Comparison of ENCODE assay signal across 10 mouse cellular contexts in genomic region chr19:23091586-23091985, GRCm38 (mm10). TPM values are rescaled to one million over a fixed set of nuclear protein-coding genes. Genes with fewer than 3 reads are reported as not detected.
DNase-seq lines count a peak whose midpoint lies in the region.
"Had no signal": no experiment of that assay in that cellular context is flagged by ENCODE, and none has a peak within 500 bp of the region (broad histone marks: within the 10 kb centered on the region; RNA-seq: fewer than 3 reads in every experiment).

No protein-coding gene starts in this region.

- DNase-seq in left cerebral cortex, adult 11 months (ENCODE audit: low spot score): peak; percentile 50
- DNase-seq in left cerebral cortex, postnatal 10 days (ENCODE audit: extremely low spot score in 1 of 2, low spot score in 2 of 2): no peak
- DNase-seq in Muller cell, postnatal 12 days (ENCODE audit: inconsistent ontology term): peak; percentile 45
- peak; percentile 15 to 45 for DNase-seq in adrenal gland, postnatal 36 days
- peak; percentile 58 to 73 for DNase-seq in right cerebral cortex, postnatal 36 days (ENCODE audit: low spot score in 2 of 2)
- DNase-seq in urinary bladder, postnatal 14 days (ENCODE audit: low spot score): no peak
- DNase-seq in cerebellum, adult 9-10 months: no peak
- DNase-seq: cerebellum, postnatal 14 days; gastrocnemius, postnatal 25 days; lung, adult 2 months had no signal

- intact Hi-C loops in left cerebral cortex, postnatal 10 days (cut with DNase I): no loop called here

RNA-seq across cellular contexts. Expression of gene Klf9, which starts 49.4 kb away (rescaled TPM):
- total RNA-seq in left cerebral cortex, postnatal 10 days (2021): 100 to 1,000 TPM; 150 to 182 TPM
- 10 to 100 TPM; 79.4 to 87.7 TPM for total RNA-seq in adrenal gland, postnatal 36 days (2021)

Comparison
In these comparisons a context has a peak if more than half of its experiments do, and no peak if none do; other contexts are left out.
1. DNase-seq: peak in left cerebral cortex, adult 11 months (single experiment), Muller cell, postnatal 12 days (single experiment), adrenal gland, postnatal 36 days (2 of 2) and right cerebral cortex, postnatal 36 days (2 of 2); none in left cerebral cortex, postnatal 10 days (0 of 2), urinary bladder, postnatal 14 days (single experiment) and cerebellum, adult 9-10 months (single experiment).